Mouse (Mus musculus) E14TG2a.4 (cell line): Measurements from ENCODE around the gene Sowaha.

Experiments used
- CTCF ChIP-seq: conservative IDR thresholded peaks from 2 replicates; pipeline ENCODE4 v1.5.1; 2014; ENCODE audit warnings: low read length
- NANOG ChIP-seq: IDR thresholded peaks from 2 replicates; pipeline ENCODE4 v1.6.1; 2014; ENCODE audit warnings: borderline replicate concordance, low read length, mixed read lengths
- POU5F1 ChIP-seq: IDR thresholded peaks from 2 replicates; pipeline ENCODE4 v1.6.1; 2014; ENCODE audit warnings: low read length, borderline replicate concordance

GRCm38 (mm10) chr11:53486351-53486750 is 6.3 kb upstream of the Sowaha start:
- TF ChIP-seq CTCF (no peak), POU5F1 (no peak), NANOG (no peak)
